Mouse (Mus musculus): Measurements from ENCODE around the gene Cdon. TPM values are rescaled to one million over a fixed set of nuclear protein-coding genes. Genes with fewer than 3 reads are reported as not detected.

The Cdon gene
- polyA plus RNA-seq, 2 experiments = 0.36 to 0.52 TPM

- ATAC-seq (ENCODE audit: insufficient read depth) (no peak), DNase-seq (ENCODE audit: low read depth in 3 of 3, low spot score in 3 of 3) (no peak)
- no peak overlapping the region for H3K4me2 ChIP-seq (ENCODE audit: low read depth)
- H3K27ac ChIP-seq = no peak overlapping the region
- WGBS (ENCODE audit: insufficient replicate concordance) = 64% methylated on average over 13 of the region's 13 CpGs
- H3K9me3 ChIP-seq (ENCODE audit: control insufficient read depth, low read length) = no peaks in the 10 kb centered on the region
- H3K4me1 ChIP-seq (replicated peaks; ENCODE audit: control insufficient read depth in 2 of 2, insufficient read depth in 2 of 2, low read length in 1 of 2) = no peaks in the 10 kb centered on the region
- no peaks in the 10 kb centered on the region for H3K36me3 ChIP-seq (replicated peaks; ENCODE audit: control insufficient read depth, insufficient read depth, low read depth)
- no peak overlapping the region for H3K9ac ChIP-seq (replicated peaks)
- TF ChIP-seq EP300 (IDR thresholded peaks at IDR 0.05; ENCODE audit: low read depth) (no peak), CTCF (IDR thresholded peaks at IDR 0.05; ENCODE audit: low read depth) (no peak)
- no peaks in the 10 kb centered on the region for H3K27me3 ChIP-seq (ENCODE audit: control insufficient read depth, insufficient read depth, low read length)
- H3K4me3 ChIP-seq (ENCODE audit: insufficient read depth in 1 of 2, low read depth in 2 of 2, low read length in 2 of 2) = no peak overlapping the region
Observed at GRCm38 (mm10) chr9:35443618-35444511, 22.9 kb downstream of the Cdon start.

- Histone ChIP-seq H3K36me3 (replicated peaks; ENCODE audit: control insufficient read depth, insufficient read depth, low read depth) (no peaks in the 10 kb centered on the region), H3K4me1 (replicated peaks; ENCODE audit: control insufficient read depth in 2 of 2, insufficient read depth in 2 of 2, low read length in 1 of 2) (no peaks in the 10 kb centered on the region), H3K27me3 (ENCODE audit: control insufficient read depth, insufficient read depth, low read length) (no peaks in the 10 kb centered on the region), H3K27ac (no peak overlapping the region), H3K4me3 (ENCODE audit: insufficient read depth in 1 of 2, low read depth in 2 of 2, low read length in 2 of 2) (no peak overlapping the region), H3K9me3 (ENCODE audit: control insufficient read depth, low read length) (no peaks in the 10 kb centered on the region), H3K9ac (replicated peaks) (no peak overlapping the region), H3K4me2 (ENCODE audit: low read depth) (no peak overlapping the region)
- ATAC-seq (ENCODE audit: insufficient read depth) (no peak), DNase-seq (ENCODE audit: low read depth in 3 of 3, low spot score in 3 of 3) (no peak)
- 44% methylated on average over 8 of the region's 8 CpGs for WGBS (ENCODE audit: insufficient replicate concordance)
- TF ChIP-seq EP300 (IDR thresholded peaks at IDR 0.05; ENCODE audit: low read depth) = no peak
- no peak for TF ChIP-seq CTCF (IDR thresholded peaks at IDR 0.05; ENCODE audit: low read depth)
Observed at GRCm38 (mm10) chr9:35444512-35444886, 23.6 kb downstream of the Cdon start.

DNA sequence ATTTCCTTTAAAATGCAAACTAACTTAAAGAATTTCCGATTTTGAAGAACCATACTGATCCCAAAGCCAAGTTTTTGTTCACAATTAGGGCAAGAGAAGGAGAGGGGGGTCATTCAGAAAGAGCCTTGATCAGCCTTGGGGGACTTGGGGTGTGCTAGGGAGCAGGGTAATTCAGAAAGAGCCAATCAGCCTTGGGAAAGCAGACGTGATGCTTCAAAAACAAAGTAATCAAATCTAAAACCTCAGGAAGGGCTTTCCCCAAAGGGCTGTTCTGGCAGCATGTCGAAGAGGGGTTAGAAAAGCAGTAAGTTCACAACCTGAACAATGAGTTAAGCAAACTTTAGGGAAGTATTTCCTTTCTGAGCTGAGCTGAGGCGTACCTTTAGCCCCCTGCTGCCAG is 26.0 kb downstream of the Cdon start:
- ATAC-seq (ENCODE audit: insufficient read depth) = no peak
- no peak for DNase-seq (ENCODE audit: low read depth in 3 of 3, low spot score in 3 of 3)
- no peak overlapping the region for H3K9ac ChIP-seq (replicated peaks)
- H3K4me1 ChIP-seq (replicated peaks; ENCODE audit: control insufficient read depth in 2 of 2, insufficient read depth in 2 of 2, low read length in 1 of 2) = no peaks in the 10 kb centered on the region; a peak in 1 of 4 replicates
- WGBS (ENCODE audit: insufficient replicate concordance) = 43% methylated on average over 4 of the region's 4 CpGs
- H3K4me2 ChIP-seq (ENCODE audit: low read depth) = no peak overlapping the region
- no peaks in the 10 kb centered on the region for H3K9me3 ChIP-seq (ENCODE audit: control insufficient read depth, low read length)
- no peaks in the 10 kb centered on the region for H3K27me3 ChIP-seq (ENCODE audit: control insufficient read depth, insufficient read depth, low read length)
- TF ChIP-seq EP300 (IDR thresholded peaks at IDR 0.05; ENCODE audit: low read depth) (no peak), CTCF (IDR thresholded peaks at IDR 0.05; ENCODE audit: low read depth) (no peak)
- H3K4me3 ChIP-seq (ENCODE audit: insufficient read depth in 1 of 2, low read depth in 2 of 2, low read length in 2 of 2) = no peak overlapping the region
- H3K36me3 ChIP-seq (replicated peaks; ENCODE audit: control insufficient read depth, insufficient read depth, low read depth) = no peaks in the 10 kb centered on the region
- no peak overlapping the region for H3K27ac ChIP-seq

DNA sequence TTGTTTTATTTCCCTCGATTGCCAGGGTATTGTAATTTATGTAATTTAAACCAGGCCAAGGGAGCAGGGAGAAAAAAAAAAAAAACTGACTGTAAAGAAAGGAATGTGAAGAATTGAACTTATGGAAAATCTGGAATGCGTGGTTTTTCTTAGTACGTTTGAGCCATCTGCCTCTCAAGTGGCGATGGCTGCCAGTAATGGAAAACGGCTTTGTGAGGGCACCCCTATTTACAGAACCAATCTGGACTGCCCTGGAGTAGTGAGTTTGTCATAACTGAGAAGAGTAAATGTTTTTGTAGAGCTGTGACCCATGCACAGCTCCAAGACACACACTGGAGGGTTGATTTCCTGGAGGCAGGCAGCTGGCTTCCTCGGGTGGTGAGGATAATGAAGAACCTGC is 32.4 kb downstream of the Cdon start:
- no peak for DNase-seq (ENCODE audit: low read depth in 3 of 3, low spot score in 3 of 3)
- TF ChIP-seq EP300 (IDR thresholded peaks at IDR 0.05; ENCODE audit: low read depth) = no peak
- TF ChIP-seq CTCF (IDR thresholded peaks at IDR 0.05; ENCODE audit: low read depth) = no peak
- H3K4me3 ChIP-seq (ENCODE audit: insufficient read depth in 1 of 2, low read depth in 2 of 2, low read length in 2 of 2) = no peak overlapping the region
- no peaks in the 10 kb centered on the region for H3K27me3 ChIP-seq (ENCODE audit: control insufficient read depth, insufficient read depth, low read length)
- no peaks in the 10 kb centered on the region for H3K36me3 ChIP-seq (replicated peaks; ENCODE audit: control insufficient read depth, insufficient read depth, low read depth)
- 66% methylated on average over 6 of the region's 6 CpGs for WGBS (ENCODE audit: insufficient replicate concordance)
- H3K9ac ChIP-seq (replicated peaks) = no peak overlapping the region
- no peak for ATAC-seq (ENCODE audit: insufficient read depth)
- no peak overlapping the region for H3K27ac ChIP-seq
- H3K4me1 ChIP-seq (replicated peaks; ENCODE audit: control insufficient read depth in 2 of 2, insufficient read depth in 2 of 2, low read length in 1 of 2) = no peaks in the 10 kb centered on the region; a peak in 1 of 4 replicates
- H3K9me3 ChIP-seq (ENCODE audit: control insufficient read depth, low read length) = no peaks in the 10 kb centered on the region
- no peak overlapping the region for H3K4me2 ChIP-seq (ENCODE audit: low read depth)

DNA sequence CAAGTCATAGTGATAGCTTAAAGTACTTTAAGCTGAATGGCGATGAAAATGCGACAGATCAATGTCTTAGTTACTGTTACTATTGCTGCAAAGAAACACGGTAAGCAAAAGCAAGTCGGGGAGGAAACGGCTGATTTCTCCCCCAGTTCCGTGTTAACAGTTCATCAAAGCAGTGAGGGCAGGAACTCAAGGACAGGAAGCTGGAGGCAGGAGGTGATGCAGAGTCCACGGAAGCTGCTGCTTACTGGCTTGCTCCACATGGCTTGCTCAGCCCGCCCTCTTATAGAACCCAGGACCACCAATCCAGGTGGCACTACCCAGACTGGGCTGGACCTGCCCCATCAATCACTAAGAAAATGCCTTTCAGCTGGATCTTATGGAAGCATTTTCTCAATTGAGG is 38.7 kb downstream of the Cdon start:
- TF ChIP-seq EP300 (IDR thresholded peaks at IDR 0.05; ENCODE audit: low read depth) = no peak
- no peak for TF ChIP-seq CTCF (IDR thresholded peaks at IDR 0.05; ENCODE audit: low read depth)
- no peaks in the 10 kb centered on the region for H3K36me3 ChIP-seq (replicated peaks; ENCODE audit: control insufficient read depth, insufficient read depth, low read depth)
- H3K9ac ChIP-seq (replicated peaks) = no peak overlapping the region
- H3K9me3 ChIP-seq (ENCODE audit: control insufficient read depth, low read length) = no peaks in the 10 kb centered on the region
- no peak overlapping the region for H3K4me2 ChIP-seq (ENCODE audit: low read depth)
- 33% methylated on average over 8 of the region's 8 CpGs for WGBS (ENCODE audit: insufficient replicate concordance)
- DNase-seq (ENCODE audit: low read depth in 3 of 3, low spot score in 3 of 3) (no peak), ATAC-seq (ENCODE audit: insufficient read depth) (no peak)
- H3K27me3 ChIP-seq (ENCODE audit: control insufficient read depth, insufficient read depth, low read length) = no peaks in the 10 kb centered on the region
- H3K4me3 ChIP-seq (ENCODE audit: insufficient read depth in 1 of 2, low read depth in 2 of 2, low read length in 2 of 2) = no peak overlapping the region
- H3K4me1 ChIP-seq (replicated peaks; ENCODE audit: control insufficient read depth in 2 of 2, insufficient read depth in 2 of 2, low read length in 1 of 2) = no peaks in the 10 kb centered on the region
- H3K27ac ChIP-seq = no peak overlapping the region
